Mouse (Mus musculus): ENCODE measurements around the gene Ide. TPM values are rescaled to one million over a fixed set of nuclear protein-coding genes. Genes with fewer than 3 reads are reported as not detected.
"Not testable (repeated sequence)": the region's sequence is repeated elsewhere in the genome, so short reads cannot be mapped to it uniquely, and the experiment has no call there.

The Ide gene
- polyA plus RNA-seq, 1 experiment from 2014 or later: 44.7 TPM

- Histone ChIP-seq H3K9ac (replicated peaks; ENCODE audit: low read length) (peak overlapping the region; percentile 47), H3K36me3 (ENCODE audit: control insufficient read depth, insufficient read depth, low read length) (no peaks in the 10 kb centered on the region), H3K9me3 (ENCODE audit: control insufficient read depth, low read length) (no peaks in the 10 kb centered on the region), H3K27ac (replicated peaks; ENCODE audit: low read depth, low read length) (no peak overlapping the region), H3K4me1 (ENCODE audit: control insufficient read depth, insufficient read depth, low read length) (peaks cover 16% of the 10 kb centered on the region), H3K27me3 (ENCODE audit: control insufficient read depth, insufficient read depth, low read length) (no peaks in the 10 kb centered on the region), H3K4me3 (replicated peaks; ENCODE audit: low read depth, low read length) (peak overlapping the region; percentile 44), H3K4me2 (ENCODE audit: low read length) (peak overlapping the region; percentile 87)
- WGBS: 4% methylated on average over 63 of the region's 63 CpGs
- peak; percentile 69 for DNase-seq
- ATAC-seq (ENCODE audit: low FRiP score, low TSS enrichment): peak; percentile 62
Observed at GRCm38 (mm10) chr19:37233561-37234539, 103.8 kb downstream of the Ide start.

- not testable (repeated sequence) for ATAC-seq (ENCODE audit: low FRiP score, low TSS enrichment)
- 83% methylated on average over 9 of the region's 9 CpGs for WGBS
Observed at GRCm38 (mm10) chr19:37232598-37232997, 105.1 kb downstream of the Ide start.

GRCm38 (mm10) chr19:37225197-37225862 is 112.3 kb downstream of the Ide start:
- Histone ChIP-seq H3K4me2 (ENCODE audit: low read length) (no peak overlapping the region), H3K4me1 (ENCODE audit: control insufficient read depth, insufficient read depth, low read length) (no peaks in the 10 kb centered on the region), H3K4me3 (replicated peaks; ENCODE audit: low read depth, low read length) (no peak overlapping the region), H3K9ac (replicated peaks; ENCODE audit: low read length) (no peak overlapping the region), H3K36me3 (ENCODE audit: control insufficient read depth, insufficient read depth, low read length) (peaks cover 23% of the 10 kb centered on the region), H3K9me3 (ENCODE audit: control insufficient read depth, low read length) (no peaks in the 10 kb centered on the region), H3K27me3 (ENCODE audit: control insufficient read depth, insufficient read depth, low read length) (no peaks in the 10 kb centered on the region), H3K27ac (replicated peaks; ENCODE audit: low read depth, low read length) (no peak overlapping the region)
- 87% methylated on average over 6 of the region's 6 CpGs for WGBS
- DNase-seq: no peak
- ATAC-seq (ENCODE audit: low FRiP score, low TSS enrichment): no peak

More at GRCm38 (mm10) chr19:37232598-37232997, 105.1 kb downstream of the Ide start:
- H3K27ac ChIP-seq (replicated peaks; ENCODE audit: low read depth, low read length); H3K4me2 ChIP-seq (ENCODE audit: low read length); H3K4me1 ChIP-seq (ENCODE audit: control insufficient read depth, insufficient read depth, low read length); H3K27me3 ChIP-seq (ENCODE audit: control insufficient read depth, insufficient read depth, low read length); H3K36me3 ChIP-seq (ENCODE audit: control insufficient read depth, insufficient read depth, low read length); H3K9me3 ChIP-seq (ENCODE audit: control insufficient read depth, low read length); H3K9ac ChIP-seq (replicated peaks; ENCODE audit: low read length); DNase-seq; H3K4me3 ChIP-seq (replicated peaks; ENCODE audit: low read depth, low read length): not testable (repeated sequence)

Other genes starting within 250 kb of the Ide start
- gene March5, start 130.3 kb downstream of the Ide start, polyA plus RNA-seq (2014; fragmentation: Nextera tagmentation; extraction: Ambion mirVana): 120 and 131 TPM in 2 replicates
- 10.1 and 12.5 TPM in 2 replicates for gene Cpeb3, start 129.3 kb downstream of the Ide start, polyA plus RNA-seq (2014; fragmentation: Nextera tagmentation; extraction: Ambion mirVana)
- 7.4 and 16.4 TPM in 2 replicates for gene Kif11, start 38.6 kb upstream of the Ide start, polyA plus RNA-seq (2014; fragmentation: Nextera tagmentation; extraction: Ambion mirVana)
- gene Hhex, start 97.0 kb upstream of the Ide start, polyA plus RNA-seq (2014; fragmentation: Nextera tagmentation; extraction: Ambion mirVana): 1.4 and 4.2 TPM in 2 replicates
- gene Exoc6, start 212.6 kb upstream of the Ide start, polyA plus RNA-seq (2014; fragmentation: Nextera tagmentation; extraction: Ambion mirVana): 19.3 and 21.4 TPM in 2 replicates

Data from midbrain, embryonic 14.5 days (tissue).